Mouse (Mus musculus) testis, postnatal 10 days (tissue): ENCODE results near the gene Dhx37.
"Not testable (repeated sequence)": the region's sequence is repeated elsewhere in the genome, so short reads cannot be mapped to it uniquely, and the experiment has no call there.

Experiments used
- DNase-seq: peaks from one replicate; pipeline ENCODE4 v3.0.0; 2021; ENCODE audit warnings: low spot score

The Dhx37 gene

GRCm38 (mm10) chr5:125448026-125448425 is 14.1 kb upstream of the Dhx37 start:
- DNase-seq: no peak

GRCm38 (mm10) chr5:125446344-125446743 is 12.4 kb upstream of the Dhx37 start:
- DNase-seq: no peak

GRCm38 (mm10) chr5:125444554-125444953 is 10.6 kb upstream of the Dhx37 start:
- no peak for DNase-seq

GRCm38 (mm10) chr5:125443915-125444314 is 10.0 kb upstream of the Dhx37 start:
- no peak for DNase-seq

GRCm38 (mm10) chr5:125443335-125443734 is 9.4 kb upstream of the Dhx37 start:
- no peak for DNase-seq

- DNase-seq: no peak
Observed at GRCm38 (mm10) chr5:125442136-125442995, 8.4 kb upstream of the Dhx37 start.

GRCm38 (mm10) chr5:125441234-125442114 is 7.6 kb upstream of the Dhx37 start, which contains the start of gene Bri3bp:
Bri3bp (plus strand) TSS chr5:125441568.
- DNase-seq: peak; percentile 72

GRCm38 (mm10) chr5:125440583-125441233 is 6.8 kb upstream of the Dhx37 start:
- DNase-seq: no peak

- DNase-seq: not testable (repeated sequence)
Observed at GRCm38 (mm10) chr5:125434347-125434746, 426 bp upstream of the Dhx37 start.

- DNase-seq: not testable (repeated sequence)
Observed at GRCm38 (mm10) chr5:125432324-125432723, 1.6 kb downstream of the Dhx37 start.

GRCm38 (mm10) chr5:125426343-125426742 is 7.6 kb downstream of the Dhx37 start:
- no peak for DNase-seq

GRCm38 (mm10) chr5:125425698-125426276 is 8.1 kb downstream of the Dhx37 start:
- no peak for DNase-seq

GRCm38 (mm10) chr5:125419124-125419523 is 14.8 kb downstream of the Dhx37 start:
- DNase-seq: no peak

- no peak for DNase-seq
Observed at GRCm38 (mm10) chr5:125418636-125419035, 15.3 kb downstream of the Dhx37 start.

GRCm38 (mm10) chr5:125416183-125416582 is 17.7 kb downstream of the Dhx37 start:
- DNase-seq: no peak

GRCm38 (mm10) chr5:125413763-125414162 is 20.2 kb downstream of the Dhx37 start:
- DNase-seq: no peak

GRCm38 (mm10) chr5:125412536-125412935 is 21.4 kb downstream of the Dhx37 start:
- not testable (repeated sequence) for DNase-seq

- peak; percentile 81 for DNase-seq
Observed at GRCm38 (mm10) chr5:125411972-125412530, 21.9 kb downstream of the Dhx37 start.

GRCm38 (mm10) chr5:125409348-125410090 is 24.4 kb downstream of the Dhx37 start:
- DNase-seq: no peak

GRCm38 (mm10) chr5:125408842-125409241 is 25.1 kb downstream of the Dhx37 start:
- DNase-seq: peak; percentile 89
